Mouse (Mus musculus) bone marrow, adult 2 months (tissue): ENCODE data around the gene Bmp7. TPM values are rescaled to one million over a fixed set of nuclear protein-coding genes. Genes with fewer than 3 reads are reported as not detected.
A peak's percentile ranks its signal among the peaks of the same experiment; 100 is the strongest.

Experiments used
- H3K27ac ChIP-seq: fragments of 200-500 bp; 2 replicates; pipeline ENCODE4 v1.5.1; 2012; ENCODE audit warnings: low read depth, mild to moderate bottlenecking, control low read depth, inconsistent platforms, low read length; ENCODE audit not compliant: control insufficient read depth, poor library complexity, insufficient read depth
- H3K4me1 ChIP-seq: fragments of 200-500 bp; 2 replicates; pipeline ENCODE4 v1.6.1; 2011; ENCODE audit warnings: low read length; ENCODE audit not compliant: control insufficient read depth, insufficient read depth
- H3K4me3 ChIP-seq: fragments of 200-500 bp; replicated peaks from 2 replicates; pipeline ENCODE3; 2011; ENCODE audit warnings: mild to moderate bottlenecking, low read depth, low read length, control low read depth; ENCODE audit not compliant: control insufficient read depth
- CTCF ChIP-seq: fragments of 200-500 bp; IDR thresholded peaks from 2 replicates; pipeline ENCODE4 v1.5.1; 2011; ENCODE audit warnings: low read length, control low read depth; ENCODE audit not compliant: control insufficient read depth, insufficient read depth
- POLR2A ChIP-seq: fragments of 200-500 bp; IDR thresholded peaks from 2 replicates; pipeline ENCODE4 v1.6.1; 2011; ENCODE audit warnings: low read depth, mild to moderate bottlenecking, control low read depth, low read length, borderline replicate concordance; ENCODE audit not compliant: control insufficient read depth
- WGBS: fragments of 180-500 bp; shearing (Covaris S2); methylation state at CpG from one replicate; pipeline ENCODE4 v1.1.7; 2018; 5-methylcytosine and 5-hydroxymethylcytosine counted together
- polyA plus RNA-seq: library from polyadenylated mRNA; stranded (reverse); fragments of >200 nt; gene quantifications from 2 replicates; pipeline ENCODE4 v1.2.4, GENCODE M21; 2011; ENCODE audit warnings: low replicate concordance; ENCODE audit not compliant: missing spikeins, insufficient read depth, insufficient read length

Gene Bmp7
- 0.55 TPM in 1 of 2 replicates, not detected in the other for polyA plus RNA-seq

DNA sequence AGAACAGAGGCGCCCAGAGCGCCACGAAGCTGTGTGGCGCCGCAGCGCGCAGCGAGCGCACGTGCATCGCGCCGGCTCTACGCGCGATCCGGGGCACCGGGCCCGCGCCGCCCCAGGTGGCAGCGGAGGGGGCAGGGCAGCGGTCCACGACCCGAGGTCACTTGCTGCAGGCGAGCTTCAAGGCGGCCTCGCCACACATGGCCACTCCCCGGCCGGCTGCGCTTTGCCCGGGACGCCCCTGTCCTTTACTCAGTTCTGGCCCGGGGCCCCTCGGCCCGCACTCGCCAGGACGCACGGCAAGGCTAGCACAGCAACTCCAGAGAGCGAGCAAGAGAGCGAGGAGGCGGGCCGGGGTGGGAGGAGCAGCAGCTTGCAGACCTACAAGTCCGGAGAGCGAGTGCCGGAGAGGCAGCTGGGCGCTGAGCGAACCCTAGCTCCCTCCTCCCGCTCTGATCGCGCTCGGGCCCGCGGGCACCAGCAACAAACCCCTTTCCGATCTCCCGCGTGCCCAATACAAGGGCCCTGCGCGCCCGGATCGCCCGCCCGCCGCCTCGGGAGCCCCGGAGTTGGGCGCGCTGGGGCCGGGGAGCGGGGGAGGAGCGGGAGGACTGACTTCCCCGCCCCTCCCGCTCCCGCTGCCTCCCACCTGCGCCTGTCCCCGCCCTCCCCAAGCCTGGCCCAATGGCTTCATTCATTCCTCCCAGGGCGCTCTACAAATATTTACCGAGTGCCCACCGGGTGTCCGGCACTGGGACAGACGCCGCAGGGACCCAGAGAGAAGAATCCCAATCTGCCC is at the start of gene Bmp7:
Gene Bmp7, minus strand, starts transcription at position 319 of the 796 bp plus-strand sequence.
- no peaks in the 10 kb centered on the region for H3K4me1 ChIP-seq
- WGBS = 2% methylated on average over 69 of the region's 82 CpGs
- H3K4me3 ChIP-seq = peak within 1 kb of the TSS; percentile 3
- no peak within 1 kb of the TSS; the same call in 1 of the 2 replicates for H3K27ac ChIP-seq
- TF ChIP-seq POLR2A (no peak), CTCF (no peak)

DNA sequence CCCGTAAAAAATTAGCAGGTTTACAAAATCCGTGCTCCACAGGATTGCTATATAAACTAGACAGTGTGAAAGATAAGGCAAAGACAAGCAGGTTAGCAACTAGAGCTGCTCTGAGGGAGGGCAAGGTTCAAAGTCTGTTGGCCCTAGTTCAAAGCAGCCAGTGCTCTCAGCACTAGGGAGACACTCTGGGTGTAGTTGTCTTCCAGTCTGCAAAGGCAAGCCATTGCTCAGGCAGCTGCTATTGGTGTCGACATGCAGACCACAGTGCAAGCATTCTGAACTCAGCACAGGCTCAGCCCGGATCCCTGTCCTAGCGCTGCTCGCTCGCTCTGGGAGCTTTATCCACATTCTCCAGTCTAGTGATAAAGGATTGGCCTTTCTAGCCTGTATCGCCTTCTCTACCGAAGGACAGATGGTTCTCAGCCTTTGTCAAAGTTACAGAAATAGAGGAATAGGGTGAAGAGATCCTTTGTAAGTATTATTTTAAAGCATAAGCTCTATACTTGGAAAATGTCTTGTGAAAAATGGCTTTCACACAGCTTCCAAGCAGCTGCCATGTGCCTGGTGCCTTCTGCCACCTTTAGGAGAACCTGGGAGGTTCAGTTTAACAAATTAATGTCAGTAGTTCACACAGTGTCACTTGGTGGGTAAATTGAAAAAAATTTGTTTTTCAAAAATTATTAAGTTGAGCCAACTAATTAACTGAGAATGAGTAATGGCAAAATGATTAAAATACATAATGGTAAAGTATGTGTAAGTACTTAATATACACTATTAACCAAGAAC is 42.8 kb upstream of the Bmp7 start:
- Histone ChIP-seq H3K27ac (no peak overlapping the region), H3K4me1 (peaks cover 1% of the 10 kb centered on the region; the same call in 1 of the 2 replicates), H3K4me3 (no peak overlapping the region)
- TF ChIP-seq CTCF = no peak
- TF ChIP-seq POLR2A = no peak
- whole genome bisulfite sequencing = 87% methylated on average over 9 of the region's 9 CpGs

DNA sequence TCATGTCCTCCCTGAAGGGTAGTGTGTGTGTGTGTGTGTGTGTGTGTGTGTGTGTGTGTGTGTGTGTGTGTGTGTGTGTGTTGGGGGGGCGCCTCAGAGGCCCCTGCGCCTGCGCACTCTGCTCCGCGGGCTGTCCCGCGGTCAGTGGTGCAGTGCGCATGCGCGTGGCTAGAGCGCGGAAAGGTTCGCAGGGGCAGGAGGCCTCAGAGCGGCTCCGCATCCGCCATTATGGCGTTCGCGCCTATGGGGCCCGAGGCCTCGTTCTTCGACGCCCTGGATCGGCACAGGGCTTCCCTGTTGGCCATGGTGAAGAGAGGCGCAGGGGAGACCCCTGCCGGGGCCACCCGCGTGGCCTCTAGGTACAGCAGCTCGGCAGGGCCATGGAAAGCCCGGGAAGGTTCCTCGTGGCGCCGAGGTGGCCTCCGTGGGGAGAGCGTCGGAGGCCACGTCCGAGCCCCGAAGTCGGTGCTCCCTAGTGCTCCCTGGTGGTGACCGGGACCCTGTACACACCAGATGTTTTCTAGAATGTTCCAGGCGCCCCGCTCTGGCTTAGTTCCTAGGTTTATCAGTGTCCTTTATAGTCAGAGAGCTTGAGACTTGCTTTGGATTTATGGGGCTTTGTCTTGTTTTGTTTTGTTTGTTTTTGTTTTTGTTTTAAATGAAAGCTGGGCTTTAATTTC is 39.7 kb upstream of the Bmp7 start:
- 93% methylated on average over 41 of the region's 43 CpGs for WGBS
- Histone ChIP-seq H3K4me3 (no peak overlapping the region), H3K4me1 (peaks cover 1% of the 10 kb centered on the region; the same call in 1 of the 2 replicates), H3K27ac (no peak overlapping the region)
- no peak for TF ChIP-seq CTCF

DNA sequence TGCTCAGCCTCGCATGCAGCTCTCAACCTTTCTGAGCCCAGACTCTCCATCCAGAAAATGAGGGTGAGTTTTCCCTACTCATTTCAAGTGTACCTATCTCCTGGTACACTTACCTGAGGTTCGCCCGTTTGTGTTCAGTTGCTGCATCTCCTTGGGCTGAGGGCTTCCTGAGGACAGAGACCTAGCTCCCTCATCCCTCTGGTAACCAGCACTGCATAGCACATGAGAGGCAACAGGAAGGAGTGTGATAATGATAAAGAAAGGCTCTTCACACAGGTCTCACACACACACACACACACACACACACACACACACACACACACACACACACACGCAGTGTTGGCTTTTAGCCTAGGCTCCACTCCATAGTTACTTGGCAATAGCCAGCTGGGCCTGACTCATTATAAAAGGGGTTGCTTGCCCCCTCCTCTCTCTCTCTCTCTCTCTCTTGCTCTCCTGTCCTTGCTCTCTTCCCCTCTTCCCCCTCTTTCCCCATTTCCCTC is 38.1 kb upstream of the Bmp7 start:
- Histone ChIP-seq H3K4me3 (no peak overlapping the region), H3K27ac (peak overlapping the region; percentile 68), H3K4me1 (peaks cover 1% of the 10 kb centered on the region; the same call in 1 of the 2 replicates)
- TF ChIP-seq POLR2A (no peak), CTCF (no peak)
- 33% methylated on average over 4 of the region's 4 CpGs for WGBS

DNA sequence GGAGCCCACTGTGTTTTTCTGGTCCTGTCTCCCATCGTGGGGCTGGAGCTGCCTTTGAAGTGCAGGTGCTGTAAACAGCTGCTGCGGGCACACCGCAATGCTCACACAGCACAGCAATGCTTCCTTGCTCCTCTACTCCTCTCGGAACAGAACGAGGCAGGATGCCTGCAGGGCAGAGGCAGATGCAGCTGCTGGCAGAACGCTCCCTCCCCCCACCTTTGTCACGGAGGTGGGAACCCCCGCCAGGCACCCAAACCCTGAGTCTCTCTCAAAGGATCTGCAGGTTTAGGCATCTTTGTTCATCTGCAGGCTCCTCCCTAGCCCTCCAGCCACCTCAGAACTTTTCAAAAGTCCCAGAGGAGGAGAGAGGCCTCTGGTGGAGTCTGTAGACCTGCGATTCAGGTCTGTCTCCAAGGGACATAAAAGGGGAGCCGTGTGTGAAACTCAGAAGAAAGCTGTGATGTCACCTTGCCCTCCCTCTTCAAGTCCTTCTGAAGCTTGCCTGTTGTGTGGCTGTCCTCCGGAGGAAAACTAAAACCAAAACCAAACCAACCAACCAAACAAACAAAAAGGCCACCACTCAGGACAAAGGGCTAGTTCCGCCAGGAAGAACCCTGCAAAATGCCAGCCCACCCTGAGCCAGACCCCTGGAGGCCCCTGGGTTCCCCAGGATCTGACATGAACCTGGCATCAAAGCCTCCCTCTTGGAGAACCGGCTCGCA is 37.4 kb upstream of the Bmp7 start, which contains the start of gene Spo11:
Gene Spo11, plus strand, starts transcription at position 292 of the 722 bp plus-strand sequence.
- H3K4me1 ChIP-seq = peaks cover 1% of the 10 kb centered on the region; the same call in 1 of the 2 replicates
- peak within 1 kb of the TSS; percentile 26 for H3K4me3 ChIP-seq
- peak within 1 kb of the TSS; percentile 68 for H3K27ac ChIP-seq
- WGBS = 13% methylated on average over 14 of the region's 14 CpGs
- no peak for TF ChIP-seq CTCF
- no peak; the same call in 1 of the 2 replicates for TF ChIP-seq POLR2A

DNA sequence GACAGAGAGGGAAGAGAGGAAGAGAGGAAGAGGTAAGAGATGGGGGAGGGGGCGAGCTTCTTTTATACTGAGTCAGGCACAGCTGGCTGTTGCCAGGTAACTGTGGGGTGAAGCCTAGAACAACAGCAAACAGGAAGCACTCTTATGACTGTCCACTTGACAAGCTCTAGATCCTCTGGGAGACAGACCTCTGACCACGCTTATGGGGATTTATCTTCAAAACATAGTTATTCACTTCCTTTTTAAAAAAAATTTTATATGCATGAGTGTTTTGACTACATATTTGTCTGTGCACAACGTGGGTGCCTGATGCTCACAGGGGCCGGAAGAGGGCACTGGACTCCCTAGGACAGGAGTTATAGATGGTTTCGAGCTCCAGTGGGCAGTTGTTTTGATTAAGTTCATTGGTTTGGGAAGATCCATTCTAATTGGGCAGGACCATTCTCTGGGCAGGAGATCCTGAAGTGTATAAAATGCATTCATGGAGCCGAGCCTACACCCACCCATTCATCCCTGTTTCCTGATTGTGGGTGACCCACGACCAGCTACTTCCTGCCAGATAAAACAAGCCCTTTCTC is 36.6 kb upstream of the Bmp7 start:
- WGBS = 7% methylated on average over 7 of the region's 7 CpGs
- H3K4me3 ChIP-seq = no peak overlapping the region
- peak overlapping the region; percentile 68 for H3K27ac ChIP-seq
- peaks cover 1% of the 10 kb centered on the region; the same call in 1 of the 2 replicates for H3K4me1 ChIP-seq
- TF ChIP-seq CTCF = peak; percentile 17; the same call in 1 of the 2 replicates
- no peak for TF ChIP-seq POLR2A

DNA sequence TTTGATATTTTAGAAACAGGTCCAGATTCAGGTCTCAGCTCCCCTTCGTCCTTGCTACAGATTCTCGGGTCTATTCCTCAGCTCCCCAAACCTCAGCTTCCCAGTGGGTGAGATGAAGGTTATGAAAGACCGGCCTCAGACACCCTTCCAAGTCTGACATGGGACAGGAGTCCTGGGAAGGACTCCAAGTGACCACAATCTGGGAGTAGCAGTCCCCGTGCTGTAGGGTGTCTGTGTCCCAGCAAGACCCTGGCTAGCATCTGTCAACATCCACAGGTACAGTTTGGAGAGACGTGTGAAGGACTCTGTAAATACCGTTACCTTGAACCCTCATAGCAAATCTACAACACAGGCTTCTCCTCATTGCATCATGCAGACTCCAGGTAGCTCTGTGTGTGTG is 35.0 kb upstream of the Bmp7 start:
- no peak for TF ChIP-seq CTCF
- no peak for TF ChIP-seq POLR2A
- H3K4me3 ChIP-seq = no peak overlapping the region
- peaks cover 1% of the 10 kb centered on the region; the same call in 1 of the 2 replicates for H3K4me1 ChIP-seq
- 78% methylated on average over 6 of the region's 6 CpGs for whole genome bisulfite sequencing
- no peak overlapping the region for H3K27ac ChIP-seq

DNA sequence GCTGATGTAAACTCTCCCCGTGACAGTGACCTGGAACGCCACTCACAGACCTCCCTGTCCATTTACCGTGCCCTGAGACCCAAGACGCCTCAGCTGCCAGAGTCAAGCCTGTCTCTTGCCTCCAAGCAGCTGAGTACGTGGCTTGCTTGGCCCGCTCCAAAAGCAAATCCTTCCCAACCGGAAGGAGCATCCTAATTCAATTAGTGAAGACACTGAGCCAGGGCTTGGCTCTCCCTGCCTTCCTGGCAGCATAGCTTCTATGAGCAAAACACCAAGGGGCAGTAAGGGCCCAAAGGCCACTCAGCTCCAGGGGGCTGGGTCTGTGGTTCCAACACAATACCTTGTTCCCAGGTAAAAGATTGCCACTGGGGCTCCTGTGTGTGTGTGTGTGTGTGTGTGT is 34.6 kb upstream of the Bmp7 start:
- Histone ChIP-seq H3K4me1 (peaks cover 1% of the 10 kb centered on the region; the same call in 1 of the 2 replicates), H3K27ac (no peak overlapping the region), H3K4me3 (no peak overlapping the region)
- WGBS = 85% methylated on average over 7 of the region's 7 CpGs
- TF ChIP-seq CTCF (no peak), POLR2A (no peak)
